Mouse (Mus musculus): ENCODE measurements around the gene Esrrg.

GRCm38 (mm10) chr1:187698201-187698600 is 89.6 kb downstream of the Esrrg start:
- TF ChIP-seq CTCF (IDR thresholded peaks at IDR 0.05; ENCODE audit: borderline replicate concordance, control insufficient read depth, extremely low read depth, insufficient read depth, low read length, poor library complexity), result no peak
- no peak for TF ChIP-seq POLR2A (IDR thresholded peaks at IDR 0.05; ENCODE audit: control insufficient read depth, extremely low read depth, insufficient read depth, low read length, poor library complexity)
